Mouse (Mus musculus) erythroblast, embryonic 14.5 days (primary cell): Measurements from ENCODE around the gene Mapk8ip3. TPM values are rescaled to one million over a fixed set of nuclear protein-coding genes. Genes with fewer than 3 reads are reported as not detected.
A peak's percentile ranks its signal among the peaks of the same experiment; 100 is the strongest.
"Not testable (repeated sequence)": the region's sequence is repeated elsewhere in the genome, so short reads cannot be mapped to it uniquely, and the experiment has no call there.

ENCODE experiments used
- H3K27me3 ChIP-seq: 2 replicates; pipeline ENCODE4 v1.6.1; 2012; ENCODE audit warnings: inconsistent platforms; ENCODE audit not compliant: control insufficient read depth
- H3K36me3 ChIP-seq: 2 replicates; pipeline ENCODE4 v1.6.1; 2012; ENCODE audit warnings: mild to moderate bottlenecking, inconsistent platforms; ENCODE audit not compliant: control insufficient read depth
- H3K4me1 ChIP-seq: 2 replicates; pipeline ENCODE4 v1.6.1; 2012; ENCODE audit warnings: inconsistent platforms; ENCODE audit not compliant: control insufficient read depth
- H3K4me3 ChIP-seq: replicated peaks from 2 replicates; pipeline ENCODE3; 2012; ENCODE audit warnings: moderate library complexity, mild to moderate bottlenecking, inconsistent platforms
- H3K9me3 ChIP-seq: 2 replicates; pipeline ENCODE4 v1.6.1; 2012; ENCODE audit warnings: low read length, inconsistent platforms, mixed read lengths; ENCODE audit not compliant: control insufficient read depth
- GATA1 ChIP-seq: IDR thresholded peaks from 2 replicates; pipeline ENCODE4 v1.6.1; 2012; ENCODE audit warnings: low read length, inconsistent platforms, mixed read lengths
- TAL1 ChIP-seq: IDR thresholded peaks from 3 replicates; pipeline ENCODE4 v1.6.1; 2012; ENCODE audit warnings: low read length, inconsistent platforms, mixed read lengths
- polyA plus RNA-seq: library from polyadenylated mRNA; stranded (reverse); fragments of >175 nt; gene quantifications from 2 replicates; pipeline ENCODE4 v1.2.3, GENCODE M21; 2012

Mapk8ip3 gene
- 5.7 and 7.2 TPM in 2 replicates for polyA plus RNA-seq

DNA sequence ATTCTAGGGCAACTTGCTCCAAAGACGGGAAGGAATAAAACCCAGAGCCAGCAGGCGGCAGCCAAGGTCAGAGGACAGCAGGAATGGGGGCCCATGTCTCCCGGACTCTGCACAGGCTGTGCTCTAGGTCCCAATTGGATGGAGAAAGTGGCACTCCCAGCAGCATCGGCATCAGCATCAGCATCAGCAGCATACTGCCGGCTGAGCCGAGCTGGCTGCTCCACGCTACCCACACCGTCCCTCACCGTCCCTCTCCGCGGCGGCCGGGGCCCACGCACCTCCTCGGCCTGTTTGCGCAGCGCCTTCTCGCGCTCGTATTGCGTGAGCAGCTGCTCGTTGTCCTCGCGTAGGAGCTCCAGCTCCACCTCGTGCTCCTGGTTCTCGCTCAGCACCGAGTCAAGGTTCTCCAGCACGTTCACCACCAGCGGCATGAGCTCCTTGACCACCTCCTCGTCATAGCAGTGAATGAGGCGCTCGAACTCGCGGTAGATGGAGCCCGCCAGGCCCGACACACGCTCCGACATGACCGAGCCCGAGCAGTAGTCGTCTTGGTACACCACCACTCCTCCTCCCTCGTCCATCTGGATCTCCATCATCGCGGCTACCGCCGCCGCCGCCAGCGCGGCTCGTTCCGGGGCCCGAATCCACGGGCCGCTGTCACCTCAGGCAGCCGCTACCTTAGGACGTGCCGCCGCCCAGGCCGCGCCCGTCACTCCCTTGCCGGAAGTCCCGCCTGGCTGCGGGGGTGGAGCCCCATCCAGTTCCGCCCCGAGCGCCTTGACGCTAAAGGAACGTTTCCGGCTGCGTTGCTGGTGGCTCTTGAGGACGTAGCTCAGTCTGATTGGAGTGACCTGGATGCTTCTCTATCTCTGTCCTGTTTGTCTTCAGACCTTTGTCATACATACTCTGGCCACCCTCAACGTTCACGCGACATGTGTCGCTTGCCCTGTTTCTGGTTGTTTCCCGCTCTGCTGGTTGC, at the start of gene Mapk8ip3:
Mapk8ip3 (minus strand) TSS at position 719 of the 979 bp plus-strand sequence.
- Histone ChIP-seq H3K4me1 (peaks cover 39% of the 10 kb centered on the region), H3K4me3 (peak within 1 kb of the TSS; percentile 74), H3K9me3 (no peaks in the 10 kb centered on the region), H3K27me3 (no peaks in the 10 kb centered on the region), H3K36me3 (peaks cover 43% of the 10 kb centered on the region)
- TF ChIP-seq GATA1 (no peak), TAL1 (no peak)

DNA sequence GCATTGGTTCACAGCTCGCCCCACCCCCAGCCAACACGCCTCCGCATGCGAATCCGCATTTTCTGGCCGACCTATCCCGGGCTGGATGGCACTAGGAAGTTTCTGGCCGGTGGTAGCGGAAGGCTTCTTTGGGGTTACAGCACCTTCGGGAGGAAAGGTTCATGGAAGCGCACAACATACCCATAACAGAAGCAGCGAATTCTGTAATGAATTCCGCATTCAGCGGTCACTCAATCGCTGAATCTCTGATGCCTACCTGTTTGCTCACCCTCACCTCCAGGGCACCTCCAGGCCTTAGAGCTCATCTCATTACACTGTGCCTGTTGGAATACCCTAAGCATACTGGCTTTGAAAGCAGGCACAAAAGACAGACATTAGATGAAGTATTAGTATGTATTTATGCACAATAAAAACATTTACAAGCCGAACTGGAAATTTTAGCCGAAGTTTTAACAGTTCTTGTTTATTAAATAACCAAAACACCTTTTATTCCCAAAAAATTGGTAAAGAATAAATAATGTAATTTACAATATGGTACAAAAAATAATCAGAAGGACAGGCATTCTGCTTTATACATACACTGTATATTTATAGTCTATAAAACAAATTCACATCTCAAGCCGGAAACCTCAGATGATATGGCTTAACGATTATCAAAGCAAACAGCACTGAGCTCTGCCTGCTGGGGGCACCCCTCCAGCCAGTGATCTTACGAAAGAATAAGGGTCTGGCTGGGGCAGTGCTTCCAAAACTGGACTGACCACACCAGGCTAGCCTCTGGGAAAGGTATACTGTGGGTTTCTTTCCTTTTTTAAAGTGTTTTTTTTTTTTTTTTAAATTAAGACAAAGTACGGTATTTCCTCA, 24.3 kb upstream of the Mapk8ip3 start:
- H3K36me3 ChIP-seq = peaks cover 75% of the 10 kb centered on the region

DNA sequence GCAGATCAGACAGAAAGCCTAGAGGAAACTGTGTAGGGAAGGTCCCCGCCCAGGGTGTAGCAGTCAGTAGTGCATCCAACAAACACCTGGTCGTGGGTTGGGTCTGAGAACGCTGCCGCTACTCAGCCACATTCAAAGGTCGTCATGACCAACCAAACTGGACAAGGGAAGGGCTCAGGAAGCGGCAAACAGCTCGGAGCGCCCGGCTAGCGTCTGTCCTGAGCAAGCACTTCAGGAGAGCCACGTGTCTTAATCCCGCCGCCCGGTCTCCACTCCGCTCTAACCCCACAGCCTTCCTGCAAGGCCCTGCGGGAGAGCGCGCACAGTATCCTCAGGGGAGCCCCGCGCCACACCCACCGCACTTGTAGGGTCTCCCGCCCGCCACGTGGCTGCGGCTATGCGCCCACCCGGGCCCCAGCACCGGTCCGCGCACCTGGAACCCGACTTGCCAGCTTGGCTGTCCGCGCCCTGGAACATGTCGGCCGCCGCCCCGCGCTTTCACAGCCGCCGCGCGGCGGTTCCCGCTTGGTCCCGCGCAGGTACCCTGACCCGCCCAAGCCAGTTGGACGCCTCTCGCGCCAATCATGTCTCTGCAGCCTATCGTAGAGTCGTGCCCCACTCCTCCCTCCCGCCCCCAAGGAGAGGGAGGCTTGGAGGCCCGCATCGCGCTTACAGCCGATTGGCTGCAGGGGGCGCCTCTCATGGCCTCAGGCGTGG, 23.5 kb upstream of the Mapk8ip3 start, which contains the start of gene Jpt2:
Jpt2 (minus strand) TSS at position 555 of the 717 bp plus-strand sequence.
- peak within 1 kb of the TSS; percentile 69 for H3K4me3 ChIP-seq
- H3K9me3 ChIP-seq = no peaks in the 10 kb centered on the region
- peaks cover 75% of the 10 kb centered on the region for H3K36me3 ChIP-seq
- TF ChIP-seq TAL1 (no peak), GATA1 (no peak)
- peaks cover 46% of the 10 kb centered on the region for H3K4me1 ChIP-seq
- no peaks in the 10 kb centered on the region for H3K27me3 ChIP-seq

More for the DNA sequence above, 24.3 kb upstream of the Mapk8ip3 start:
- H3K4me3 ChIP-seq = peak overlapping the region; percentile 69
- H3K27me3 ChIP-seq = no peaks in the 10 kb centered on the region
- peaks cover 40% of the 10 kb centered on the region for H3K4me1 ChIP-seq
- TF ChIP-seq GATA1 (no peak), TAL1 (no peak)
- H3K9me3 ChIP-seq = no peaks in the 10 kb centered on the region

DNA sequence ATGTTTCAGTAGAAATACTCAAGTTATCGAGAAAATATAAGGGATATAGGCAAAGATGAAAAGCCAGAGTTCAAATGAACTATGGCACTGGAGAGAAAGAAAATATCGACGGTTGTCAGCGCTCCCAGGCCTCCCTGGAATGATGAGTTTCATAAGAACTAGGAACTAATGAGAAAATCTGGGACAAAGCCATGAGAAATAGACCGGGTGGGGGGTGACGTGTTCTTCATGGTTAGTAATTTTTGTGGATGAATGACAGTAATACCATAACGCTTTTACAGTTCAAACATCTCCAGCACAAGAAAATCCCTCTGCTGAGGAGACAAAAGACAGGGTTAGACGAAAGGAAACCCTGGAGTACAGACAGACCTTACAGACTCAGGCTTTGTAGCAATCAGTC, 22.6 kb upstream of the Mapk8ip3 start:
- Histone ChIP-seq H3K9me3 (no peaks in the 10 kb centered on the region), H3K36me3 (peaks cover 75% of the 10 kb centered on the region), H3K4me3 (peak overlapping the region; percentile 69), H3K4me1 (peaks cover 52% of the 10 kb centered on the region), H3K27me3 (no peaks in the 10 kb centered on the region)
- no peak for TF ChIP-seq TAL1
- no peak for TF ChIP-seq GATA1

DNA sequence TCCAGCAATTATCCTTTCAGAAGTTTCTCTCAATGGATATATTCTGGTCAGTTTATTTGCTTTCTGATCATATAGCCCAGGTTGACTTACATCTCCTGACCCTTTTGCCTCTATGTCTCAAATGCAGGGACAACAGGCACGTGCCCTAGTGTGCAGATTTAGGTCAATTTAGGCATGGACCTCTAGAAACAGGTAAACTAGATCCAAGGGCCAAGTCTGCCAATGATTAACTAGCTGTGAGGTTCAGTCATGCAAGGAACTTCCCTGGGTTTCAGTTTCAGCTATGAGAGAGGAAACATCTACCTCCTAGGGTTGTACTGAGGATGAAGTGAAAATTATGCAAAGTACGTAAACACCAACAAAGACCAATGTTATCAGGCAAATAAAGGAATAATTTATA, 16.5 kb upstream of the Mapk8ip3 start:
- Histone ChIP-seq H3K27me3 (no peaks in the 10 kb centered on the region), H3K4me1 (peaks cover 47% of the 10 kb centered on the region), H3K4me3 (no peak overlapping the region), H3K9me3 (no peaks in the 10 kb centered on the region), H3K36me3 (peaks cover 85% of the 10 kb centered on the region)
- TF ChIP-seq TAL1 (no peak), GATA1 (no peak)

DNA sequence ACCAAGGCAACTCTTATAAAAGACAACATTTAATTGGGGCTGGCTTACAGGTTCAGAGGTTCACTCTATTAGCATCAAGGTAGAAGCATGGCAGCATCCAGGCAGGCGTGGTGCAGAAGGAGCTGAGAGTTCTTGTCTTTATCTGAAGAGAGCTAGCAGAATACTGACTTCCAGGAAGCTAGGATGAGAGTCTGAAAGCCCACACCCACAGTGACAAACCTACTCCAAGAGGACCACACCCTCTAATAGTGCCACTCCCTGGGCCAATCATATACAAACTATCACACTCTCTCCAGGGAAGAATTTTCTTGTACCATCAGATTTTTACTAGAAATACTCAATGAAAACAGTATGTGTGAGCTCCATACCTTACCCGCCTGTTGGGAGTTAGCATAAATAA, 13.9 kb upstream of the Mapk8ip3 start:
- no peaks in the 10 kb centered on the region for H3K27me3 ChIP-seq
- H3K4me1 ChIP-seq = peaks cover 40% of the 10 kb centered on the region
- no peak for TF ChIP-seq GATA1
- no peak for TF ChIP-seq TAL1
- H3K9me3 ChIP-seq = no peaks in the 10 kb centered on the region
- peaks cover 87% of the 10 kb centered on the region for H3K36me3 ChIP-seq
- H3K4me3 ChIP-seq = no peak overlapping the region

DNA sequence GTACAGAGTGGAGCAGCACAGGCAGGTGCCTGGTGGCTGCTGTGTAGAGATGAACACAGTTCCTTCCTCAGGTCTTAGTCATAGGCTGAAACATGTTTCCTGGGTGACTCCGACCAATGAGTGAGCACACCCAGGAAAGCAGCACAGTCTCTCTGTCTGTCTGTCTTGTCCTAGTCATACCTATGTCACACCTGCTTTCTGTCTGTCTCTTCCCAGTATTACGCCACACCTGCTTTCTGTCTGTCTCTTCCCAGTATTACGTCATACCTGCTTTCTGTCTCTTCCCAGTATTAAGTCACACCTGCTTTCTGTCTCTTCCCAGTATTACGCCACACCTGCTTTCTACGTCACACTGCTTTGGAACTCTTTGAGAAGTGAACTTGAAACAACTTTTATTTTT, 11.4 kb upstream of the Mapk8ip3 start:
- peaks cover 23% of the 10 kb centered on the region for H3K4me1 ChIP-seq
- no peak for TF ChIP-seq GATA1
- no peak for TF ChIP-seq TAL1
- H3K4me3 ChIP-seq = no peak overlapping the region
- H3K36me3 ChIP-seq = peaks cover 90% of the 10 kb centered on the region
- no peaks in the 10 kb centered on the region for H3K9me3 ChIP-seq
- no peaks in the 10 kb centered on the region for H3K27me3 ChIP-seq

DNA sequence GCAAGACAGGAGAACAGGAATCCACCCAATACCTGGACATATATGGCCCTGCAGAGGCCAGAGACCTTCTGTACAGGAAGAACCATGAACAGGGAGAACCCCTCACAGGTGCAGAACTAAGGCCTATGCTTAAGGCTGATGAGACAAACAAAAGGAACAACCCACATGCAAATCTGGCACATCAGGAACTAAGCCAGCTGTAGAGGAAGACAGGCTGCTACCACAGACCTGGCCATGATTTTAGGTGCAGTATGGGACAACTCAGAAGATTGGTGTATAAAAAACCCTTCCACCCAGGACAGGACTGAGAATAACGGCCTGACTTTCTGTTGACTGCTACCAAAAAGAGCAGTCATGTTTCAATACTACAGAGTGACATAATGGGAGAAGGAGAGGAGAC, 6.8 kb upstream of the Mapk8ip3 start:
- H3K9me3 ChIP-seq = not testable (repeated sequence)
- peaks cover 74% of the 10 kb centered on the region for H3K36me3 ChIP-seq

More for the DNA sequence above, 6.8 kb upstream of the Mapk8ip3 start:
- H3K4me1 ChIP-seq, H3K4me3 ChIP-seq, H3K27me3 ChIP-seq: not testable (repeated sequence)
